Mouse (Mus musculus): ENCODE measurements around the gene Heatr1.

- TF ChIP-seq HCFC1 (IDR thresholded peaks at IDR 0.05; ENCODE audit: borderline replicate concordance, insufficient read depth, low read length) (no peak), ZC3H11A (IDR thresholded peaks at IDR 0.05; ENCODE audit: borderline replicate concordance, low read depth, low read length) (no peak), CHD2 (IDR thresholded peaks at IDR 0.05; ENCODE audit: low read depth, low read length) (no peak), ZNF384 (IDR thresholded peaks at IDR 0.05; ENCODE audit: low read depth, low read length) (no peak)
Observed at GRCm38 (mm10) chr13:12464844-12465243, 70.0 kb downstream of the Heatr1 start, which contains the start of gene Lgals8.

Measured in ES-E14 (cell line).